Mouse (Mus musculus): Measurements from ENCODE around the gene Ccdc30.

The Ccdc30 gene

GRCm38 (mm10) chr4:119412791-119413190 lies 2.5 kb downstream of the Ccdc30 start:
- DNase-seq, result no peak

GRCm38 (mm10) chr4:119411877-119412650 lies 3.3 kb downstream of the Ccdc30 start:
- no peak for DNase-seq

GRCm38 (mm10) chr4:119403431-119403830 lies 11.9 kb downstream of the Ccdc30 start:
- DNase-seq, result no peak

GRCm38 (mm10) chr4:119400896-119401295 lies 14.4 kb downstream of the Ccdc30 start:
- no peak for DNase-seq

- no peak for DNase-seq
Measured at GRCm38 (mm10) chr4:119398751-119399150, 16.6 kb downstream of the Ccdc30 start.

GRCm38 (mm10) chr4:119390369-119390768 lies 25.0 kb downstream of the Ccdc30 start:
- no peak for DNase-seq

- DNase-seq, result peak; percentile 54
Measured at GRCm38 (mm10) chr4:119389184-119389583, 26.1 kb downstream of the Ccdc30 start.

DNA sequence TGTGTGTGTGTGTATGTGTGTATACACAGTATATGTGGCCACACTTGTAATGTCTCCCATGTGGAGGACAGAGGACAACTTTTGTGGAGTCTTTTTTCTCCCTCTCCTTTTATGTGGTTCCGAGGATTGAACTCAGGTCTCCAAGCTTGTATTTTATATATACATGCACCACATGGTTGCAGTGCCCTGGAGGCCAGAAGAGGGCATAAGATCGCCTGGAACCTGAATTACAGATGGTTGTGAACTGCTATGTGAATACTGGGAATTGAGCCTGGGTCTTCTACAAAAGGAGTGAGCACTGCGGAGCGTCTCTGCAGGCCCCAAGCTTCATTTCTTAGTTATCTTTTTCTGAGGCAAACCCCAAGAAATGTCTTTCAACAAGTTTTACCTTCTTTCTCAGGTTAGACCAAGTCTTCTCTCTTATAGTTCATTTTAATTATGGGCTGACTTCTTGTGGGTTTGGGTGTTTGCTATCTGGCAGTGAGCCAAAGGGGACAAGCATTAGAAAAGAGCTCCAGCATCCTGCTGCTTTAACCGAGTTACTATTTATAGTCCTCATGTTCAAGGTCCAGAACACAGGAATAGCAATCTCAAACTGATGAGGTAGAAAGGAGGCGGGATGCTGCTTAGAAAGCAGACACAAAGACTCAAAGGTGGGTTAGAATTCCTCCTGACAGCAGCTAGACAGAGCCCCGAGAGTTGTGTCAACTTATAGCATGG lies 33.7 kb downstream of the Ccdc30 start:
- DNase-seq, result peak; percentile 30

DNA sequence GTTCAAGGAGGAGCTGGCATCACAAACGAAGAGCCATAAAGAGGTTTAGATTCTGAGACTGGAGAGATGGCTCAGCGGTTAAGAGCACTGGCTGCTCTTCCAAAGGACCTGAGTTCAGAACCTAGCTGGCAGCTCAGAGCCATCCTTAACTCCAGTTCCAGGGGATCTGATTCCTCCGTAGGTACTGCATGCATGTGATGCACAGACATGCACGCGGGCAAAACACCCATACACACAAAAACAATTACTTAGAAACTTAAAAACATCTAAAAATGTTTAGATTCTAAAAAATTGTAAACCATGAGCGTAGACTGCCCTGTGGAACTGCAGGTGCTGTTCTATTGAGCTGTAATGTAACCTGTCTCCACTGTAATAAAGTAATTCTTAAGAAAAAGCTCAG lies 45.9 kb downstream of the Ccdc30 start:
- DNase-seq, result no peak

GRCm38 (mm10) chr4:119366758-119367526 lies 48.4 kb downstream of the Ccdc30 start:
- peak; percentile 12 for DNase-seq

DNA sequence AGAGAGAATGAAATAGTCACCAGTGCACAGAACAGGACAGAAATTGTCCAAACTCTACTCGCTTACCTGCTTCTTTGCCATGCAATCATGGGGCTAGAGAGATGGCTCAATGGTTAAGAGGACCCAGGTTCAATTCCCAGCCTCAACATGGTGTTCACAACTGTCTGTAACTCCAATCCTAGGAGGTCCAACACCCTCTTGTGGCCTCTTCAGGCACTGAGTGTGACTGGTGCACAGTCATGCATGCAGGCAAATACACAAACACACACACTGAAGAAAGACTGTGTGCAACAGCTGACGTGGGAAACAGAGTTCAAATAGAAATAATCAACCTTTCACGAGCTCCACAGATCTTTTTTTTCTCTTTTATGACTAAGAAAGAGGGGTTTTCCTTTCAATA lies 53.1 kb downstream of the Ccdc30 start:
- DNase-seq, result no peak

DNA sequence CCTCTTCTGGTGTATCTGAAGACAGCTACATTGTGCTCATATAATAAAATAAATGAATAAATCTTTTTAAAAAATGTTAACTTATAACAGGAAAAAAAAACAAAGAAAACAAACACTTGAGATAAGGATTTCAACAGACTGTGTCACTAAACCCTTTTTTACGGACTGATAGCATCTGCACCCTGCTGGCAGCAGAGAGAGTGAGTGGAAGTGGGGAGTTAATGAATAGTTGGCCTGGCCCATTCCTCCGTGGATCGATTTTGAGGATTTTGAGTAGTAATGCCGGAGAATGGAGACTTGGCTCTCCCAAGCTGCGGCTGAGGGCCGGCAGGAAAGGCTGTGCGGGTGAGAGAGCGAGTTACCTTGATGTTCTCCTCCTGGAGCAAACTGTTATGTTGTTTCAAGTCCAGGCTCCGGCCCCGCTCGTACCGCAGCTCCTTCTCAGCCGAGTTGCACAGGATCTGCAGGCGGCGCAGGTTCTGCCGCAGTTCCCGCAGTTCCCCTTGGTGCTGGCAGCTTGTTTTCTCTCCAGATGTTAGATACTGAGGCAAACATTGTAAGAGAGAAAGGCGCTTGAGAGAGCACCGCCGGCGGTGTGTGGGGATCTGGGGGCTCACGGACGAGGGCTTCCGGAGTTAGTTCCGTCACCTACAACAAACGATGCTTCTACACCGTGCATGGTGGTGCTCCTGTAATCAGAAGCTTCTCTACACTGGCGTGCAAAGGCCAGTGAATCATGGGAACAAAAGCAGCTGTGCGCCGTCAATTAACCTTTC lies 55.9 kb downstream of the Ccdc30 start:
- DNase-seq, result no peak

DNA sequence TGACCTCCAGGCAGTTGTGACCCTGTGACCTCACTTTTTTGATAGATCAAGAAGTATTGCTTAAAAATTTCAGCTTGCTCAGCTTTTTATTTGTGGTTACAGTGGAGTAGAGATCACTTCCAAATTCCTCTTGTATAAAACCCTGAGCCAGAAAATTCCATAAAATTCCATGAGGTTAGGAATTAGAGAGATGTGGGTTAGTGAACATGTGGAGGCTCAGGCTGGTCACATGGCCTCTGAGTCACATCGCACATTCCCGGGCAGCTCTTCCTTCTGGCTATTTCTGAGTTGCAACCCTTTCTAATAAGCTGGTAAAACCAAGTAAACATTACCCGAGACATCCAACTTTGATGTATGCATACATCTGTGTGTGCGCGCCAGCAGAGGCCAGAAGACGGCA lies 69.8 kb downstream of the Ccdc30 start:
- no peak for DNase-seq

DNA sequence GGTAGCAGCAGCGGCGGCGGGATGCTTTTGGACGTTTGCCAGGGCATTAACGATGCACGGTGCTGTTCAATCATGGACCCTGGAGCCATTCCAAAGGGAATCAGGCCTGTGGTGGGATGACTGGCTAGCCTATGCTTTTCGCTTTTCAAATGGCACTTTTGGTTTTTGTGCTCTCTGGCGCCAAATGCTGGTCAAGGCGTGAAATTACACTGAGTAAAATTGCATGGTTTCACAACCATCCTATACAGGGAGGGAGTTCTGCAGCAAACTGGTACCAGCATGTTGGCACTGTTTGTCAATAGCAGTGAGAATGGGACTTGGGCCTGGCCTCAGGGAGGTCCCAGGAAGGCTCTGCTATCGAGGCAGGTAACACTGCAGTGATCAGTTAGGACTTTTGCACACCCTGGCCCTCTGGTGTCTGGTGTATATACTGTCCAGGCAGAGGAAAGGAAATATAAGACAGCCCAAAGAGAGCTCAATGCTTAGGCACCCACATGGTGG lies 76.4 kb downstream of the Ccdc30 start:
- peak; percentile 33 for DNase-seq

GRCm38 (mm10) chr4:119338422-119338821 lies 76.9 kb downstream of the Ccdc30 start:
- DNase-seq, result peak; percentile 2

DNA sequence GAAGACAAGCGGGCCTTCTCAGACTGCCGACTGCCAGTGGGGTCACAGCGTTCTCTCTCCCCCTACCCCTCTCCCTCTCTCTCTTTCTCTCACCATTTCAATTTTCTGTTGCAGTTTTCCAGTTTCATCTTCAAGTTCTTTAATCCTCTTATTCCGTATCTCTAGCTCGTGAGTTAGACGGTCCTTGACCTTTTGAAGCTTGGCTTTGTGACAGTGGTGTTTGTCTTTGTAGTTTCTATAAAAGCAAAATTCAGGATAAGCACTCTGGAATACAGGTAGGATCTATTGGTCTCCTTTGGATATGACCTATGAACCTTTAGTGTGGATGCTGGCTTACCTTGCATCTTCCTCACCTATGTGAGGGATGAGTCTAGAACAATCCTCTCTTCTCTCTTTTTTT lies 81.8 kb downstream of the Ccdc30 start:
- no peak for DNase-seq

DNA sequence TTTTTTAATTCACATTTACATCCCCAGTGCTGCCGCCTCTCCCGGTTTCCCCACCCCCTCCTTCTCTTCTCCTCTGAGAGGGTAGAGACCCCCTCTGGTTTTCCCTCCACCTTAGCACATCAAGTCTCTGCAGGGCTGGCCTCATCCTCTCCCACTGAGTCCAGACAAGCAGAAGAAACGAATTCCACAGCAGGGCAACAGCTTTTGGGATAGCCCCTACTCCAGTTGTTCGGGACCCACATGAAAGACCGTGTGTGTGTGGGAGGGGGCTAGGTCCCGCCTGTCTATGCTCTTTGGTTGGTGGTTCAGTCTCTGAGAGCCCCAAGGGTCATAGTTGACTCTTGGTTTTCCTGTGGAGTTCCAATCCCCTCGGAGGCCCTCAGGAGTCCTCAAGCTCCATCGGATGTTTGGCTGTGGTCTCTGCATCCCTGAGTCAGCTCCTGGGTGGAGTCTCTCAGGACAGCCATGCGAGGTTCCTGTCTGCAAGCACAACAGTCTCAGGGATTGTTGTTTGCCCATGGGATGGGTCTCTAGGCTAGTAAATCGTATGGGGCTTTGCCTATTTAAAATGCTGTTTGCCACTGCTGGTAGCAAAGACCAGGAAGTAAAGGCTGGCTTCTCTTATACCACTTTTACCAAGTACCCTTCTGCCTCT lies 94.3 kb downstream of the Ccdc30 start:
- no peak for DNase-seq

GRCm38 (mm10) chr4:119320131-119320830 lies 95.0 kb downstream of the Ccdc30 start, which contains the start of gene Ppih:
Gene Ppih, minus strand, starts transcription at chr4:119320546.
- peak; percentile 97 for DNase-seq

GRCm38 (mm10) chr4:119313756-119314155 lies 101.6 kb downstream of the Ccdc30 start:
- no peak for DNase-seq

GRCm38 (mm10) chr4:119305418-119305817 lies 109.9 kb downstream of the Ccdc30 start:
- peak; percentile 85 for DNase-seq

DNA sequence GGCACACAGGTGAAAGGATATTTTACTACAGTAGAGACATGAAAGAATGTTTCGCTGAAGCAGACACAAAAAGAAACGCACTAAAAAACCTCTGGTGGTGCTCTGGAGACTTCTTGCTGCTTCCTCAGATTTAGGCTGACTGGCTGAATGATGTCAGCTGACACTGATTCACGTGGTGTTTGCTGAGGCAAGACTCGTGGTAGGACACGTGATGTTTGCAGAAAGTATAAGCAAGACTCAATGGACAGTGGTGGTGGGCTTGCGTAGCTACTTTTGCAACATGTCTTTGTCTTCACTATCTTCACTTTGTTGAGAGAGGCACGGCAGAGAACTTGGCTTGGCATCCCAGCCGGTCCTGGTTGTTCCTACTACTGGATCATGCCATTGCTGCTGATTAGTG lies 112.0 kb downstream of the Ccdc30 start:
- no peak for DNase-seq
